Mouse (Mus musculus) lung, postnatal 0 days (tissue): ENCODE results near the gene Sostdc1. TPM values are rescaled to one million over a fixed set of nuclear protein-coding genes. Genes with fewer than 3 reads are reported as not detected.

Experiments
- ATAC-seq: fragments of 200-750 bp; cut with Nextera tagmentation; 2 replicates; pipeline ENCODE4 v1.8.0; 2017; ENCODE audit warnings: moderate library complexity
- DNase-seq: peaks from one replicate; pipeline ENCODE4 v3.0.0-alpha.2; 2016; ENCODE audit warnings: low spot score
- H3K27ac ChIP-seq: fragments of 300-500 bp; sonication (generic); 2 replicates; pipeline ENCODE4 v1.5.1; 2014; ENCODE audit warnings: antibody characterized with exemption, mild to moderate bottlenecking, low read length, mixed read lengths
- H3K27me3 ChIP-seq: fragments of 300-500 bp; sonication (generic); replicated peaks from 2 replicates; pipeline ENCODE4 v1.6.1; 2014; ENCODE audit warnings: low read length, mixed read lengths; ENCODE audit not compliant: insufficient read depth
- H3K36me3 ChIP-seq: fragments of 300-500 bp; sonication (generic); 2 replicates; pipeline ENCODE4 v1.6.1; 2014; ENCODE audit warnings: low read length, mixed read lengths; ENCODE audit not compliant: insufficient read depth
- H3K4me1 ChIP-seq: fragments of 300-500 bp; sonication (generic); 2 replicates; pipeline ENCODE4 v1.6.1; 2014; ENCODE audit warnings: antibody characterized with exemption, low read depth, low read length, mixed read lengths; ENCODE audit not compliant: insufficient read depth
- H3K4me2 ChIP-seq: fragments of 300-500 bp; sonication (generic); replicated peaks from 2 replicates; pipeline ENCODE4 v1.6.1; 2014; ENCODE audit warnings: low read depth, mild to moderate bottlenecking, low read length, moderate library complexity, mixed read lengths
- H3K4me3 ChIP-seq: fragments of 300-500 bp; sonication (generic); 2 replicates; pipeline ENCODE4 v1.5.1; 2014; ENCODE audit warnings: low read depth, low read length
- H3K9ac ChIP-seq: fragments of 300-500 bp; sonication (generic); replicated peaks from 2 replicates; pipeline ENCODE4 v1.6.1; 2014; ENCODE audit warnings: low read depth, mild to moderate bottlenecking
- H3K9me3 ChIP-seq: fragments of 300-500 bp; sonication (generic); 2 replicates; pipeline ENCODE4 v1.6.1; 2016; ENCODE audit warnings: low read length, mixed read lengths
- CTCF ChIP-seq: IDR thresholded peaks from 2 replicates; pipeline ENCODE4 v1.5.1; 2016; ENCODE audit warnings: antibody characterized with exemption, mild to moderate bottlenecking
- EP300 ChIP-seq: IDR thresholded peaks from 2 replicates; pipeline ENCODE4 v1.6.1; 2016; ENCODE audit warnings: antibody characterized with exemption, mild to moderate bottlenecking, control low read depth
- WGBS: fragments of 180-500 bp; shearing (Covaris S2); extraction: QIAGEN DNeasy Blood & Tissue Kit; methylation state at CpG from one replicate; pipeline ENCODE4 v1.1.7; 2014; 5-methylcytosine and 5-hydroxymethylcytosine counted together
- polyA plus RNA-seq: library from polyadenylated mRNA; unstranded; fragments of >200 nt; fragmentation: Nextera tagmentation; extraction: Ambion mirVana; gene quantifications from 2 replicates; pipeline ENCODE4 v1.2.1, GENCODE M21; 2015

Gene Sostdc1
- polyA plus RNA-seq, 1 experiment from 2014 or later = 0.23 TPM

GRCm38 (mm10) chr12:36302905-36303642, 10.9 kb upstream of the Sostdc1 start:
- TF ChIP-seq EP300 (no peak), CTCF (no peak)
- peak; percentile 17 for DNase-seq
- Histone ChIP-seq H3K4me3 (no peak overlapping the region), H3K27ac (no peak overlapping the region), H3K9ac (no peak overlapping the region), H3K36me3 (no peaks in the 10 kb centered on the region), H3K27me3 (no peaks in the 10 kb centered on the region), H3K4me2 (no peak overlapping the region), H3K4me1 (no peaks in the 10 kb centered on the region), H3K9me3 (no peaks in the 10 kb centered on the region)
- WGBS = 52% methylated on average over 8 of the region's 8 CpGs
- ATAC-seq = no peak

- no peak overlapping the region for H3K4me3 ChIP-seq
- no peaks in the 10 kb centered on the region for H3K9me3 ChIP-seq
- no peaks in the 10 kb centered on the region for H3K4me1 ChIP-seq
- 62% methylated on average over 6 of the region's 6 CpGs for WGBS
- no peak for TF ChIP-seq CTCF
- TF ChIP-seq EP300 = no peak
- no peaks in the 10 kb centered on the region for H3K27me3 ChIP-seq
- no peak overlapping the region for H3K9ac ChIP-seq
- H3K4me2 ChIP-seq = no peak overlapping the region
- ATAC-seq (no peak), DNase-seq (no peak)
- H3K27ac ChIP-seq = no peak overlapping the region
- H3K36me3 ChIP-seq = no peaks in the 10 kb centered on the region
Measured at GRCm38 (mm10) chr12:36308737-36309420, 5.1 kb upstream of the Sostdc1 start.

DNA sequence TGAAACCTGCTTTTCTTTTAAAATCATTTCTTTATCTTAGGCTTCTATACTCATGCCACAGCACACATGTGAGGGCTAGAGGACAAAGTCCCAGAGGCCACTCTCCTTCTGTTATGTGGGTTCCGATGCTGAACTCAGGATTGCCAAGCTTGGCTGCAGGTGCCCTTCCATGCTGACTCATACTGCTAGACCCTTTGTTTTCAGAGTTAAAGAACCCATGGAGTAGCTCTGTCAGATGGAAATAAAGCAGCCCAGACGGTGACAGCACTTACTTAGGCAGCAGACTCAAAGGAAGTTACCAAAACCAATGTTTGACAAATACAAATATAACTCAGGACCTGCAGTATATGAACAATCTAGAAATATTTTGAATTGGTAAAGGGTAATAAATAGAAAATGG, 924 bp upstream of the Sostdc1 start:
- TF ChIP-seq CTCF (no peak), EP300 (no peak)
- no peak for ATAC-seq
- Histone ChIP-seq H3K27me3 (no peaks in the 10 kb centered on the region), H3K4me3 (no peak overlapping the region), H3K4me2 (no peak overlapping the region), H3K9ac (no peak overlapping the region), H3K9me3 (no peaks in the 10 kb centered on the region), H3K36me3 (no peaks in the 10 kb centered on the region), H3K27ac (no peak overlapping the region), H3K4me1 (no peaks in the 10 kb centered on the region)
- DNase-seq = no peak
- 50% methylated on average over 2 of the region's 2 CpGs for WGBS

- H3K36me3 ChIP-seq = no peaks in the 10 kb centered on the region
- H3K9me3 ChIP-seq = no peaks in the 10 kb centered on the region
- no peak overlapping the region for H3K9ac ChIP-seq
- no peak overlapping the region for H3K4me3 ChIP-seq
- no peak for ATAC-seq
- DNase-seq = no peak
- H3K27me3 ChIP-seq = no peaks in the 10 kb centered on the region
- H3K4me1 ChIP-seq = no peaks in the 10 kb centered on the region
- no peak overlapping the region for H3K27ac ChIP-seq
- H3K4me2 ChIP-seq = no peak overlapping the region
- TF ChIP-seq EP300 (no peak), CTCF (no peak)
- WGBS = 59% methylated on average over 7 of the region's 7 CpGs
Measured at GRCm38 (mm10) chr12:36314446-36314845, 507 bp downstream of the Sostdc1 start.

GRCm38 (mm10) chr12:36315527-36315926, 1.6 kb downstream of the Sostdc1 start:
- ATAC-seq (no peak), DNase-seq (no peak)
- H3K36me3 ChIP-seq = no peaks in the 10 kb centered on the region
- H3K9me3 ChIP-seq = no peaks in the 10 kb centered on the region
- no peak overlapping the region for H3K4me3 ChIP-seq
- TF ChIP-seq CTCF (no peak), EP300 (no peak)
- no peak overlapping the region for H3K4me2 ChIP-seq
- no peak overlapping the region for H3K9ac ChIP-seq
- no peaks in the 10 kb centered on the region for H3K27me3 ChIP-seq
- H3K27ac ChIP-seq = no peak overlapping the region
- WGBS = 72% methylated on average over 3 of the region's 3 CpGs
- H3K4me1 ChIP-seq = no peaks in the 10 kb centered on the region

GRCm38 (mm10) chr12:36316056-36316455, 2.1 kb downstream of the Sostdc1 start:
- Histone ChIP-seq H3K4me2 (no peak overlapping the region), H3K36me3 (no peaks in the 10 kb centered on the region)

More at GRCm38 (mm10) chr12:36316056-36316455, 2.1 kb downstream of the Sostdc1 start:
- Histone ChIP-seq H3K9me3 (no peaks in the 10 kb centered on the region), H3K27me3 (no peaks in the 10 kb centered on the region), H3K4me3 (no peak overlapping the region), H3K9ac (no peak overlapping the region), H3K4me1 (no peaks in the 10 kb centered on the region), H3K27ac (no peak overlapping the region)
- DNase-seq (no peak), ATAC-seq (no peak)
- 64% methylated on average over 3 of the region's 3 CpGs for WGBS
- TF ChIP-seq EP300 = no peak
- no peak for TF ChIP-seq CTCF
